ENCODE assay signal across 8 mouse cellular contexts in the genomic region with DNA sequence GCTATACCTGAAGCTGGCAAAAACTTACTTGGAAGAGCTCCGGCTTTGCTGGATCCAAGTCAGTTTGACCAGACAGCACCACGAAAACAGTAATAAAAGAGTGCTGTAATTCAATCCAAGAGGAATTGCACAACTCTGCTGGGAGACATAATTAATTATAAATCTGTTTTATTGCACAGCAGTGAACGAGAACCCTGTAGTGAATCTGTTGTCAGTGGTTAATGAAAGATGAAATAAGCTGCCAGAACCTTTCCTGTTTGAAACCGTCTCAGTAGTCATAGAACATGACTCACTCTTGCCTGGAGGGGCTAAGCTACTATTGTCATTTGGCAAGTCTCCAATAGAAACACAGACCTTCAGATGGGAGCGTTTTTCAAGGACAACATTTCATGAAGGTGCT. TPM values are rescaled to one million over a fixed set of nuclear protein-coding genes. Genes with fewer than 3 reads are reported as not detected.
DNase-seq lines count a peak whose midpoint lies in the region; ATAC-seq and TF ChIP-seq lines count a peak whose summit lies in the region.

No protein-coding gene starts in this region.

- no peak for TF ChIP-seq CTCF in forebrain, postnatal 0 days (IDR thresholded peaks at IDR 0.05; ENCODE audit: low read depth)
- no peak for TF ChIP-seq CTCF in stomach, postnatal 0 days (IDR thresholded peaks at IDR 0.05; ENCODE audit: low read depth)

- H3K27me3 ChIP-seq in forebrain, postnatal 0 days (ENCODE audit: insufficient read depth, low read length): no peaks in the 10 kb centered on the region
- no peaks in the 10 kb centered on the region for H3K27me3 ChIP-seq in limb, embryonic 15.5 days
- no peaks in the 10 kb centered on the region for H3K27me3 ChIP-seq in stomach, postnatal 0 days (ENCODE audit: control insufficient read depth, insufficient read depth, low read length)

- TF ChIP-seq EP300 in stomach, postnatal 0 days (optimal IDR thresholded peaks at IDR 0.05): no peak

- DNase-seq in kidney, adult 9 months: peak; percentile 36
- no peak for DNase-seq in kidney, adult 8-10 months
- peak; percentile 57 for DNase-seq in NIH3T3 (ENCODE audit: low read depth)
- no peak for DNase-seq in forebrain, postnatal 0 days
- no peak for DNase-seq in stomach, postnatal 0 days (ENCODE audit: low spot score)
- DNase-seq in layer of hippocampus, postnatal 10 days (ENCODE audit: low spot score in 2 of 2): no peak
- DNase-seq in left cerebral cortex, adult 8-10 months (ENCODE audit: low spot score in 2 of 2): no peak

- H3K27ac ChIP-seq in forebrain, postnatal 0 days (ENCODE audit: low read depth, low read length): peak overlapping the region; percentile 93
- H3K27ac ChIP-seq in limb, embryonic 15.5 days: peak overlapping the region; percentile 99
- H3K27ac ChIP-seq in stomach, postnatal 0 days (replicated peaks): peak overlapping the region; percentile 95

- H3K4me3 ChIP-seq in forebrain, postnatal 0 days (ENCODE audit: low read depth, low read length): peak overlapping the region; percentile 63
- H3K4me3 ChIP-seq in limb, embryonic 15.5 days: peak overlapping the region; percentile 71
- peak overlapping the region; percentile 83 for H3K4me3 ChIP-seq in stomach, postnatal 0 days (ENCODE audit: low read depth, low read length)

- H3K9me3 ChIP-seq in forebrain, postnatal 0 days (ENCODE audit: low read length): no peaks in the 10 kb centered on the region
- H3K9me3 ChIP-seq in limb, embryonic 15.5 days: no peaks in the 10 kb centered on the region
- H3K9me3 ChIP-seq in stomach, postnatal 0 days (ENCODE audit: control insufficient read depth, low read length): no peaks in the 10 kb centered on the region

- ATAC-seq in forebrain, postnatal 0 days: no peak
- no peak for ATAC-seq in limb, embryonic 15.5 days (ENCODE audit: insufficient number of reproducible peaks, low FRiP score, low TSS enrichment, low read depth)
- ATAC-seq in stomach, postnatal 0 days (ENCODE audit: low FRiP score, low TSS enrichment): peak; percentile 32; the same call in 1 of the 2 replicates

- H3K4me2 ChIP-seq in forebrain, postnatal 0 days (ENCODE audit: low read depth): peak overlapping the region; percentile 67
- H3K4me2 ChIP-seq in limb, embryonic 15.5 days: peak overlapping the region; percentile 83
- H3K4me2 ChIP-seq in stomach, postnatal 0 days (replicated peaks; ENCODE audit: low read depth): peak overlapping the region; percentile 84

- no peaks in the 10 kb centered on the region for H3K36me3 ChIP-seq in forebrain, postnatal 0 days (ENCODE audit: insufficient read depth)
- no peaks in the 10 kb centered on the region for H3K36me3 ChIP-seq in limb, embryonic 15.5 days
- H3K36me3 ChIP-seq in stomach, postnatal 0 days (ENCODE audit: control insufficient read depth, insufficient read depth, low read length): no peaks in the 10 kb centered on the region

- 42% methylated on average over 5 of the region's 5 CpGs for WGBS in forebrain, postnatal 0 days
- 19% methylated on average over 5 of the region's 5 CpGs for WGBS in limb, embryonic 15.5 days
- 12% methylated on average over 5 of the region's 5 CpGs for WGBS in stomach, postnatal 0 days

- peaks cover 10% of the 10 kb centered on the region for H3K4me1 ChIP-seq in forebrain, postnatal 0 days (ENCODE audit: insufficient read depth)
- H3K4me1 ChIP-seq in limb, embryonic 15.5 days: peaks cover 11% of the 10 kb centered on the region
- peaks cover 6% of the 10 kb centered on the region; the same call in 1 of the 2 replicates for H3K4me1 ChIP-seq in stomach, postnatal 0 days (replicated peaks; ENCODE audit: control insufficient read depth, insufficient read depth)

- H3K9ac ChIP-seq in forebrain, postnatal 0 days: peak overlapping the region; percentile 72
- H3K9ac ChIP-seq in limb, embryonic 15.5 days: peak overlapping the region; percentile 68
- peak overlapping the region; percentile 89; the same call in 1 of the 2 replicates for H3K9ac ChIP-seq in stomach, postnatal 0 days (ENCODE audit: low read length)

RNA-seq across cellular contexts. Expression of a gene that starts 0.7 kb away (rescaled TPM):
- 92.9 and 109 TPM in 2 replicates for total RNA-seq in forebrain, postnatal 0 days (2014; rRNA removed)
- polyA plus RNA-seq in forebrain, postnatal 0 days (2015; fragmentation: Nextera tagmentation; extraction: Ambion mirVana): 75.2 and 83.0 TPM in 2 replicates
- polyA plus RNA-seq in limb, embryonic 15.5 days (2015; fragmentation: Nextera tagmentation; extraction: Ambion mirVana): 50.1 and 50.8 TPM in 2 replicates
- polyA plus RNA-seq in stomach, postnatal 0 days (2015; fragmentation: Nextera tagmentation; extraction: Ambion mirVana): 29.8 and 31.8 TPM in 2 replicates
- 10 to 100 TPM; 67.2 to 83.9 TPM for total RNA-seq in layer of hippocampus, postnatal 10 days (2021)
- 10 to 100 TPM; 69.9 to 76.0 (median 72.6) TPM for total RNA-seq in left cerebral cortex, adult 8-10 months (2022)

RNA-seq across cellular contexts. Expression of a gene that starts 22.8 kb away (rescaled TPM):
- total RNA-seq in forebrain, postnatal 0 days (2014; rRNA removed): 27.7 and 37.0 TPM in 2 replicates
- 35.4 and 56.3 TPM in 2 replicates for polyA plus RNA-seq in forebrain, postnatal 0 days (2015; fragmentation: Nextera tagmentation; extraction: Ambion mirVana)
- 71.2 and 79.0 TPM in 2 replicates for polyA plus RNA-seq in limb, embryonic 15.5 days (2015; fragmentation: Nextera tagmentation; extraction: Ambion mirVana)
- 31.1 and 32.1 TPM in 2 replicates for polyA plus RNA-seq in stomach, postnatal 0 days (2015; fragmentation: Nextera tagmentation; extraction: Ambion mirVana)
- 10 to 100 TPM; 48.6 to 48.8 TPM for total RNA-seq in layer of hippocampus, postnatal 10 days (2021)
- 10 to 100 TPM; 45.7 to 48.7 (median 48.0) TPM for total RNA-seq in left cerebral cortex, adult 8-10 months (2022)

RNA-seq across cellular contexts. Expression of a gene that starts 23.1 kb away (rescaled TPM):
- total RNA-seq in forebrain, postnatal 0 days (2014; rRNA removed): 85.2 and 107 TPM in 2 replicates
- polyA plus RNA-seq in forebrain, postnatal 0 days (2015; fragmentation: Nextera tagmentation; extraction: Ambion mirVana): 71.4 and 73.0 TPM in 2 replicates
- 48.4 and 51.4 TPM in 2 replicates for polyA plus RNA-seq in limb, embryonic 15.5 days (2015; fragmentation: Nextera tagmentation; extraction: Ambion mirVana)
- polyA plus RNA-seq in stomach, postnatal 0 days (2015; fragmentation: Nextera tagmentation; extraction: Ambion mirVana): 27.2 and 28.0 TPM in 2 replicates
- total RNA-seq in layer of hippocampus, postnatal 10 days (2021): 10 to 100 TPM; 54.4 to 63.7 TPM
- 10 to 100 TPM; 63.1 to 69.2 (median 67.5) TPM for total RNA-seq in left cerebral cortex, adult 8-10 months (2022)

Comparison
In these comparisons a context has a peak if more than half of its experiments do, and no peak if none do; other contexts are left out.
1. DNase-seq: peak in kidney, adult 9 months (single experiment) and NIH3T3 (single experiment); none in kidney, adult 8-10 months (0 of 2), forebrain, postnatal 0 days (single experiment), stomach, postnatal 0 days (single experiment), layer of hippocampus, postnatal 10 days (0 of 2) and left cerebral cortex, adult 8-10 months (0 of 2).
2. Peak in every context shown above with its lines, with median percentiles within 50 percentile points of each other: H3K27ac ChIP-seq, H3K4me2 ChIP-seq, H3K4me3 ChIP-seq and H3K9ac ChIP-seq.